Mouse (Mus musculus) ovary, postnatal 10 days (tissue): ENCODE measurements around the gene Zfp213.

Experiments
- DNase-seq: peaks from one replicate; pipeline ENCODE4 v3.0.0; 2022; ENCODE audit warnings: low spot score

Gene Zfp213

DNA sequence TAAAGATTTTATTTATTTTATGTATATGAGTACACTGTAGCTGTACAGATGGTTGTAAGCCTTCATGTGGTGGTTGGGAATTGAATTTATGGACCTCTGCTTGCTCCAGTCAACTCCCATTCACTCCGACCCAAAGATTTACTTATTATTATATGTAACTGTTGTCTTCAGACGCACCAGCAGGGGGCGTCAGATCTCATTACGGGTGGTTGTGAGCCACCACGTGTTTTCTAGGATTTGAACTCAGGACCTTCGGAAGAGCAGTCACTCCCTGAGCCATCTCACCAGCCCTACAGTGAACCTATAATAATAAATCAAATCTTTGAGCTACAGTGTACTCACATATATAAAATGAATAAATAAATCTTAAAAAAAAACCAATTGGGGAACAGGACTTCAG is 8.0 kb upstream of the Zfp213 start:
- DNase-seq: no peak

DNA sequence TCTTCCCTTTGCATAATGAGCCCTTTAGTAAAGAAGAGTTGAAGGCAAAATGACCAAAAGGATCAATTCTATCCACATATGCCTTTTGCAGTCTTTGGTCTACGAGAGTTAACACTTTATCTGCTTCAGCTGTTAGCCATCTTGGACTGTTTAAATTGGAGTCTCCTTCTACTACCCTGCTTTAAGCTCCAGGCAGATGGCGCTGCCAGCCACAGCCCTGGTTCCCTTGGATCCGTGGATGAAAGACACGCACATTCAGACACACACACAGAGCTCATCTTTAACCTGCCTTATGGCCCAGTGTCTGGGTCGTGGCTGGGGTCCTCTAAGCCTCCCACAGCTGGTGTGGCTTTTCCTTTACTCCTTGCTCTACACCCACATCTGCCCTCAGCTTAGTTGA is 7.0 kb upstream of the Zfp213 start:
- DNase-seq: no peak

DNA sequence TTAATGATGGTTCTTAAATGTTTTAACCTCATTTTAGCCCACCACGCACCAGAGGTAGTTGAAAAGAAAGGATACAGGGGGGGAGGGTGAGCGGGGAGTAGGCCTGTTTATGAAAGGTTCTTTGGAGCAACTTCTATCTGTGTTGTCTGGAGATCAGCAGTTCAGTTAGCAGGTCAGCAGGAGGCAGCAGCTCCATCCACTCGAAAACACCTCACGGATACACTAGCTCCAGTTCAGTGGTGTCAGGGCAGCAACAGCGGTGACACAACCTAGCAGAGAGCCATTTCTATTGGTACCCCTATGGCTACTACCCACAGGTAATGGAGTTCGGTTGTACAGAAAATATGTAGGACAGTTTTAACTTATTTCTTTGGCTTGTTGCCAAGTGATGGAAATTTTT is 6.0 kb upstream of the Zfp213 start:
- DNase-seq: no peak

DNA sequence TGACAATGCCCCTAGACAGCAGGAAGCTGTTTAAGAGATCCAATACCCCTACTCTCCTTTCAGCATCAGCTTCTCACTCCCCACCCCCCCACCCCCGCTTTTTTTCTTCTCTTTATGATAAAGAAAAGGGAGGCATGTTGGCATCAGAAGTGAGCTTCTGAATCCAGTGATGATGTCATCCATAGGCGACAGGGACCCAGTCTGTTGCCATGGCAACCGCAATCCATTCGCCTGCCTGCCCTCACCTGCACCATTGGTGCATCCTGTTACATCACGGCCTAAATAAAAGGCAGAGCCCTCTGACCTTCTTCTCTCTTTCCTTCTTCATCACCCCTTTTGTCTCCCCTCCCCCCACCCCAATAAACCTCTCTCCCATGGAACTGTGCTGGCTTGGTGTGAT is 4.3 kb upstream of the Zfp213 start:
- no peak for DNase-seq

DNA sequence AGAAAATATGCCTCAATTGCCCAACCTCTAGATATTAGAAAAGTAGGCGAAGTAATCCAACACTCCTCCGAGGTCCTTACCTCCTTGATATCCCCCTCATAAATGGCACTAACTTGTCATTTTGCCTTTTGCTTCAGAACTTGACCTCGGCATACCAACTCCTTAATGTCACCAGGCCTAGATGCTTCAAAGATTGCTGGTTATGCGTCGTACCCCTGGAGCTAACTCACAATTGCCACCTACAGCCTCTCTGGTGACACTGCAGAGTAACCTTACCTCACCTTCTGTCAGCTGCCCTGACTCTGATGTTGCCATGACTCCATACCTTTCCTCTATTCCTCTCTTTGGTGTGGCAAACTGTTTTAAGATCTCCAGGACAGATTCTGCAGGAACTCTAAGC is 2.7 kb upstream of the Zfp213 start:
- DNase-seq: no peak

DNA sequence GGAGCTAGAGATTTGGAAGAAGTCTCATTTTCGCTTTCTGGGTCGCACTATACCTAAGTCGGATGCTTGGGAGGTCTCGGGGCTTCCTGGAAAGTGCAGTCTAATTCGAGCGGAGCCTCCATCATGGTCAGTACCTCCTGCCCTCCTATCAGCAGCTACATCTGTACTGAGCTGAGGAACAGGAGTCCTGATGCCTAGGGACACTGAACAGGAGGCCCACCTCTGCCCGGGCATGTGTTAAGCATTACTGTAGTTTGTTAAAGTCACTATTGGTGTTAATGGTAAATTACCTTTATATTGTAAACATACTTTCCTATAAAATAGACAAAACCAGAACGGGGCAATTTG is 304 bp upstream of the Zfp213 start:
- DNase-seq: no peak

DNA sequence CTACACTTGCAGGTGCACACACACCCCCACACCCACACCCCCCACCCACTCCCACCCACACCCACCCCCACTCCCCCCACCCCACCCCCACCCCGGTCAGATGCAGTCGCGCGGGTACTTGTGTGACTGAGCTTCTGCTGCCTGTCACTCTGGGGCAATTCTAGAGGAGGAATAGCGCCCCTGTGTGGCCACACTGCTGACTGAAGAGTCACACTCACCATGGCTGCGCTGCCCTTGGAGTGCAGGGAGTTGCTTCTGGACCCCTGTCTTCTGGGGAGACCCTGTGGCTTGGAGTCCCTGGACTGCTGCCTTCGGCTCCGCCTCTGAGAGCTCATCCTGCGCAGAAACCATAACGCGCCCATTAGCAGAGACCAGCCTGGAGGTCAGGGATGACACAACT is 4.3 kb downstream of the Zfp213 start:
- DNase-seq: no peak

DNA sequence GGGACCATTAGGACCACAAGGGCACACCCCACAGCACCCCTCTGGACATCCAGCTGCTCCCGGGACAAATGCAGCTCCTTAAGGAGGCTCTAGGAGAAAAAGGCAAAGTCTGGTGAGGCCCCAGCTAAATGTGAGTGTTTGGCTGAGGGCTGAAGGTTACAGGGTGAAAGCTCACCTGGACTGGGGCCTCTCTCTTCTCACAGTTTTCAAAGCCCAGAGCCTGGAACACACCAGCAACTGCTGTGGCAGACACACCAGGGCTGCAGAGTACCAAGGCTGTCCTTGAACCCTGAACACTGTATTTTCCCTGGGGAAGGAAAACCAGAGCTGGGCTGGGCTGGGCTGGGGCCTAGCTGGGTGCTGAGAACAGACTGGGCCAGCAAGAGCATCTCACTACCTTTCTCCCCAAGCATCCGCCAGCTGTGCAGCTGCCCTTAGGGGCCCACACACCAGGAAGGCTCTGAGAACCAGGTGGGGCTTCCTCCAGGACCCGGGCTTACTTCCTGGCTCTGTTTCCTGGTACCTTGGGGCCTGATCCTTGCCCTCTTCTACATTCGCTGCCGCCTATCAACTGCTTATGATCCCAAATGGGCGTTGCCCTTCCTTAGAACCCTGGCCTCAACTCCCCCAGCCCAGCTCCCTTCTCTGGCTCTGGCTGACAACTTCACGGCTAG is 8.7 kb downstream of the Zfp213 start:
- DNase-seq: no peak

DNA sequence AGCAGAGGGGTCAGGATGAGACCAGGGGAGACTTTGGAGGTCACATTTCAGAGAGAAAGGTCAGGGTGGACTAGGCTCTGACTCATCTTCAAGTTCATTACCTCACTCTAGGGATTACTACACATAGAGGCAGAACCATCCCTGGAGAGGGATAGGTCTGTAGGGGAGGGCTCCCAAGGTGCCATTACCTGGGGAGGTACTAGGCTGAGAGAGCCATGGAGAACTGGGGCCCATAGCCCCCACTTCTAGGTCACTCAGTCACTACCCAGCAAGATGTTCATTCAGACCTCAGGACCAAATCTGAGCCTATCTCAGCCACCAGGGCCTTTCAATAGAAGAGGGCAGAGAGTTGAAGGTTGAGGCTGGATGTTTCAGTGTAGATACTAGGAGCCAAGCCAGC is 9.7 kb downstream of the Zfp213 start:
- DNase-seq: no peak

DNA sequence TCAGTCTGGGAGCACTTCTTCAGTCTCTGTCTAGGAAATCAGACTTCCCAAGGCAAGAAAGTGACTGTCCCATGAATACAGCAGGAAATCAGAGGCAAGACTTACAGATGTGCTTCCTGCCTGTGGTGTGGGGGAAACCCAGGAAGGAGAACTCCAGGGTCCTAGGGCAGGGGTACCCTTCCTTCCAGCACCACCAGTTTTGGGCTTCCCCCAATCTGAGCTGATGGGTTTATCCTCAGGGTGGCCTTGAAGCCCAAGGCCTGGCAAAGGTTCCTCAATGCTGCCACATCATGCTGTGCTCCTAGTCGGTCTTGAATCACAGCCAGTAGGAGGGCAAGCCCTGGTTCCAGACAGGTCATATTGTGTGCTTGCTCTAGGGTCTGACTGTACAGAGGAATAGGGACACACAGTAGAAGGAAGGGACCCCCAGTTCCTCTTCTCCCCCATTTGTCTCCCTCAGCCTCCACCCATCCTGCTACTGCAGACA is 10.4 kb downstream of the Zfp213 start:
- no peak for DNase-seq

DNA sequence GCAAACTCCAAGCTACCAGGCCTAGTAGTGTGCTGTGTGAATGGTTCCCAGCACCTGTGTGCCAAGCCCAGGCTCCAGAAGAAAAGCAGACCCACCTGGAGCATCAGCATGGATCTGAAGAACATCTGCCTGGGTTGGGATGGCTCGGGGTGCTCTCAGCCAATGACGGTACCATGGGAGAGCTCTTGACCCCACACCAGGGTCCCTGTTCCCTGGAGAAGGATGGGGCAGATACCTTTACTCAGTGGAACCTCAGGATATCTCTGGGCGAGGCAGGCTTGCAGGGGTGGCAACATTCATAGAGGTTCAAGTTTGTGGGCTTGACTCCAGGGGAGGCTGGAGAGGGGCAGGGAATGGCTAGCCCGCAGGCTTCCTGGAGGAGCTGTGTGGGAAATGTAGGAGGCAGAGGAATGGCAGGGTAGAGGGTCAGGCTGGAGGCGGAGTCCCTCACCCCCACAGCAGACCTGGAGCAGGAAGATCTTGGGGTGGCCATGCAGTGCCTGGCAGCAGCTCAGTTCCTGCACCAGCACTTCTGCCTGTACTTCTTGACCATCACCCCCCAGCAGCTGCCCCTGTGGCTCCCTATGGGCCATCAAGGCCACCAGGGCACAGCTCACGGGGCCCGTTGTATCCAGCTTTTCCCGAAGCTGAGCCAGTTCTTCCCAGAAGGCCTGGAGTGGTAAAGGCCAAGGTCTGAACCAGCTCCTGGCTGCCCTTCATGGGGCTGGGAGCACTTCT is 11.0 kb downstream of the Zfp213 start:
- no peak for DNase-seq

DNA sequence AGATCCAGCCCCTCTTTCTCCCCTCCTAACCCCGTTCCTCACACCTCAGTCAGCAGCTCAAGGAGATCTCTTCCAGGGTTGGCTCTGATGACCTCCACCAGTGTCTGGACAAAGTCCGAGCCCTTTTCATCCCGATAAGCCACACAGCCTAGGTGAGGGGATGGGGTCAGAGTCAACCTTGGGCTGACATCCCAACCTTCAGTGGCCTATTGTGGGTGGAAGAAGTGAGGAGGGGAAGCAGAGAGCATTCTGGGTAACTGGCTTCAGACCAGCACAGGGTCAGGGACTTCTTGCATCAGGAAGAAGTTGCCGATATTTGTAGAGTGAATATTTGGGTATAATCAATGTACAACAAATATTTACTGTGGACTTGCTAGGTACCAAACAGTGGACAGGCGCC is 12.1 kb downstream of the Zfp213 start:
- DNase-seq: no peak

DNA sequence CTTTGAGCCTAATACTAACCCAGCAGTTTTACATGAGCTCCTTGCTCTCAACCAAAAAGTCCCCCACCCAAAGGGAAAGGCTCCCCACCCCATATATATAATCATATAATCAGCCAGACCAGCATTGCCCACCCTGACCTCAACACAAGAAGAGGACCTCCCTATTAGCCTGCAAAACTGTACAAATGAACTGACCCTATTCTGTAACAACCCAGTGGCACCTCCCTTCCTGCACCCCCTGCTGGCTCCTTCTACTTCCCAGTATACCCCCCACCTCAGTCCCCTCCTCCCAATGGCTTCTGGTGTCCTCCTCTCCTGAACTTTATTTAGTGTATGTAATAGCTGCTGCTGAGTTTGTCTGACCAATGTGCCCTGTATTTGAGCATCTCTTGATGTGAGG is 12.6 kb downstream of the Zfp213 start:
- DNase-seq: no peak

DNA sequence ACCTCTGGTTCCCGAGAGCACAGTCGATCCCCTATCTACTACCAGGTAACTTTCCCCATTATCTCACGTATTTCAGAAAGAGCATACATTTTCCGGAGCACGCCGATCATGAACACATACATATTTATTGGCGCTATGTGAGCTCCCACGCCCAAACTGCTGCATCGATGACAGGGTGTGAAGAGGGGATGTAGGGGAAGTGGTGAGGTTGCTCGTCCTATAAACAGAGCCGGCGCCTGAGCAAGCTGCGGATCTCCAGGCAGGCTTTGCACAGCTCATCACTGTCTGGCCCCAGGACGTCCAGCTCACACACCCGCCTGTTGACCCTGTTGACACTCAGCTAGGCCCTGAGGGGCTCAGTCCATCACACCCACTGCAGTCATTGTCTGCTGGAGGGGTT is 13.2 kb downstream of the Zfp213 start:
- no peak for DNase-seq

DNA sequence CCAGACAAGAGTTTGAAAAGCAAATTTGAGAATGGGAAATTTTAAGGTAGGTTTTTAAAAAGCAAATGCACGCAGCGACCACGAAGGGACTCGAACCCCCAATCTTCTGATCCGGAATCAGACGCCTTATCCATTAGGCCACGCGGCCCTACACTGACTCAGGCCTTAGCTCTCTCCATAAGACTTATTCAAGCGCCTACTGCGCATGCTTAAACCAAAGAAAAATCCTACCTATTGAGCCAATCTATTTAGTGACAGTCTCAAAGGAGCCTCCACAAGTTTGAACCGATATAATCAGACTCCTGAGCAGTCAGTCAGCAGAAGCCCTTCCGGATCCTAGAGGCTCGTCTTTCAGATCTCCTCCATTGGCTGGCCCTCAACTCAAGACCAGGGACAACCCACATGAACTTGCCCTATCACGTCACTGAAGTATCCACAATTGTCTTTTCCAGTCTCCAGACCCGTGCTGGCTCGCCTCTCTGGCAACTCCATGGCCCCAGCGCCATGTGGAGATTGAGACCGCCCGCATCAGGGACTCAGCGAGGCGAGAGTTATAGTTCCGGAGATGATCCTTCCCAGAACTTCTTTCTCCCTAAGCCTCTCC is 13.7 kb downstream of the Zfp213 start:
- DNase-seq: peak; percentile 94

DNA sequence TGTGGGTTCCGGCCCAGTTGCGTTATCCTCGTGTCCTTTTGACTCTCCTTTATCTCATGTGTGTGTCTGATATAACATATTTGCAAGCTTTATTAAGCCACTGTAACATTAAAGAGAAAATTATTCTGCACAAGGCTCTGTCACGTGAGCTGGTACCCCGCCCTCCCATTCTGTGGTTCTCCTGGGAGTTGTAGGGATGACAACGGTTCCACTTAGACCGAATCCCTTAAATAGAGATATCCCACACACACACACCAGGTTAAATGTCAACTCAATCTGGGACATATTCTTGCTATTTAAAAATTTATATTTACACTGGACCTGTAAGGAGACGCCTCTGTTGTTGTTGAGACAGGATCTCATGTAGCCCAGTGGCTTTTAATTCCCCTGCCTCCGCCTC is 14.6 kb downstream of the Zfp213 start:
- no peak for DNase-seq

DNA sequence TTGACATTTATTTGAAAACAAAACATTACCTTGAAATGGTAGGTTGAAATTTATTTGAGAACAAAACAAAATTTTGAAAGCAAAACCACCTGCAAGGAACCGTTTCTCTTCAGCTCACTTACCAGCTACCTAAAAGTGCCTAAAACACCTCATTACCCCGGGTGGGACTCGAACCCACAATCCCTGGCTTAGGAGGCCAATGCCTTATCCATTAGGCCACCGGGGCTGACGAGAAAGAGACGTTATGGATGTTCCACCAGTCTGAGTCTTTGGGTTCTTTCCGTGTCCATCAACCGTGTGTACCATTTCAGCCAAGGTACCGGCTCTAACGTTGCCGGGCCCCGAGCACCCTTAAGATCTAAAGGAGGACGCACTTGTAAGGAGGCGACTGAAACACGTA is 15.4 kb downstream of the Zfp213 start:
- peak; percentile 49 for DNase-seq

DNA sequence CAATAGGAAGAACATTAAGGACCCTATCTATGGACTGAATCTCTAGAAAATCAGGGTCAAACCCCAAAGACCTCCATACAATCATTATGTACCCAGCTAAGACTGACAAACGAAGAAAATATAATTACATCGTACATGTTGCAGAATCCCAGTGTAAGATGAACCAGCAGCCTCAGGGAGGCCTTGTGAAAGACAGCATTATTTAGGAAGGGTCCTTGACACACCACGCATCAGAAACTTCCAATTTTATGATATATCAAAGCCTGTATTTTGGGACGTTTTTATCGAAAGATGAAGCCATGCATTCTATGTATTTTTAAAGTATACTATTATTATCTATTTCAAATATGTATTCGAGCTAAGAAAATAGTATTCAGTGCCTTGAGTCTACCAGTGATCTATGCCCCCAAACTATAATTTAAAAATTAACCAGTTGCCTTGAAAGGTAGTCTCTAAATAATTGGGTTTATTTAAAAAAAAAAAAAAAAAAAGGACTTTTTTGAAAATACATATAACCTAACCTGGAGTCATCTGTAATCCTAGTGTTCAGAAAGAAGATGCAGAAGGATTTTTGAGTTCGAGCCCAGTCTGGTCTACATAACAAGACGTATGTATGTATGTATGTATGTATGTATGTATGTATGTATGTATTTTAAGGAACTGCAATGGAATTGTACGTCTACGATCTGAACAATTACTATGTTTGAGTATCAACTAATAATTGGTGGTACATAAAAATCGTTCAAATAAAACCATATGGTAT is 16.2 kb downstream of the Zfp213 start:
- DNase-seq: no peak

DNA sequence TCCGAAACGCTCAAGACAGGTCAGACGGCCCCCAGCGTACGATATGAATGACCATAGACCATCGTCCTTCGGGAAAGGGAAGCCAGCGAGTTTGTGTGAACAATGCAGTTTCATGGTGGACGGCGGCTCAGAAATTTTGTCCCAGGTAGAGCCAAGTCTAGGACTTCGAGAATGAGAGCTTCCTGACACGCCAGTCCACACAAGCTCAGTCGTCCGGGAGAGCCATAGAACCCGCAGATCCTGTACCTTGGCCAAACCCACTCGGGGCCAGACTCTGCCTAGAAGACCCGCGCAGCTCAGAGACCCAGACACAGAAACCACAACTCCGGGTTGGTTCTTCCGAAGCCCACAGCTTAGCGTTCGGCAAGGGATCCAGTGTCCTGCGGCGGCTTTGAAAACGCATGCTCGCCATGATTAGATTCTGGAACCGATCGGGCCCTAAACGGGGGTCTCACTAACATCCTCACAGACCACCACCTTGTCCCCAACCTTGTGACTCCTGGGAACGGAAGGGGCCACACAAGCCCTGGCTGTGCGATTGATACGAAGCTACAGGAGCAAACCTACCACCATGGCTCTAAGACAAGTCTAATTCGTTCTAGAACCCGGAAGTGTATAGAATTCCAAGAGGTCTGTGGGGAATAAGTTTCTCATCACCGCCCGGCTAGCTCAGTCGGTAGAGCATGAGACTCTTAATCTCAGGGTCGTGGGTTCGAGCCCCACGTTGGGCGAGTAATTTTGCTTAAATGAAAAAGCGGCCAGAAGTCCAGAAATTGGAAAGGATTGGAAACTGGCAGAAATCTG is 17.1 kb downstream of the Zfp213 start:
- DNase-seq: peak; percentile 81

DNA sequence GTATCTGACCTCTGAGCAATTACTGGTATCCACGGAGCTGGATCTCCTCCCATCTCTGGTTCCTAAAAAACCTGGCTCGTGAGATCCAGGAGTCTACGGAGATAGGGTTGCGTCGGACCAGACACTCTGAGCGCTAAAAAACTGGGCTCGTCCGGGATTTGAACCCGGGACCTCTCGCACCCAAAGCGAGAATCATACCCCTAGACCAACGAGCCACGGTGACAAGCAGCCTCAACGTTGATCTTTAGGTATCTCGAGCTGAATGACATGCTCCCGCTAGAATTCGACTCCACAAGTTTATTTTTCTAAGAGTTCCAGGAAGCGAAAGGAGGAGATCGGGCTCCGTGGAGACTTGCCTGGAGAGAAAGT is 17.7 kb downstream of the Zfp213 start:
- DNase-seq: no peak

DNA sequence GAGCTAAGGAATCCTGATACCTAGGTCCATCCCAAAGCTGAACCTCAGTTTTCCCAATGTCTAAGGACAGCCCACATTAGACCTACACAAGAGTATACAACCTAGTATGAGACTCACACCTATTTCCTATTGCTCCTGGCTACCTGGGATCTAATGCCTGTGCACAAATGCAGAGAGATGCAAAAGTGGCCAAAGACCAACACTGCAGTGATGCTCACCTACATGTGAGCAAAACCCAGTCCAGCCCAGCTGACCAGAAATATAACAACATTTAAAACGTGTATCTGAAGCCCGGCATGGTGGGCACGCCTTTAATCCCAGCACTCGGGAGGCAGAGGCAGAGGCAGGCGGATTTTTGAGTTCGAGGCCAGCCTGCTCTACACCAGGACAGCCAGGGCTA is 18.2 kb downstream of the Zfp213 start:
- DNase-seq: no peak

DNA sequence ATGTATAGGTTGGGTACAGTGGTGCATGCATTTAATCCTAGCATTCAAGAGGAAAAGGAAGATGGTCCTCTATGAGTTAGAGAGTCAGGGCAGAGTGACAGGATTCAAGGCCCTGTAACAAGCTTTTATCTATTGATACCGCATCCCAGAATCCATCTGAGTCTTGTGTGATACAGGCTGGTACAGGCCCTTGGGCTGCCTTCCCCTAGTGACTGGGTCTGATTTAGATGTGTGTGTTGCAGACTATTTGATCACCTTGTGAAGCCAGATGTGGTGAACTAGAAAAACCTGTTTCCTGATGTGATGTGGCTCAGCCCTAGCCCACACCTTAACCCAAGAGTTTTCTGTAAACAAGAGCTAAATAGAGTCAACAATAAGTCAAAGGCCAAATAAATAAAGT is 19.3 kb downstream of the Zfp213 start:
- no peak for DNase-seq
